Mouse (Mus musculus) midbrain, embryonic 13.5 days (tissue): ENCODE measurements around the gene Thap4. TPM values are rescaled to one million over a fixed set of nuclear protein-coding genes. Genes with fewer than 3 reads are reported as not detected.

ENCODE experiments used
- ATAC-seq: fragments of 200-750 bp; cut with Nextera tagmentation; 2 replicates; pipeline ENCODE4 v1.8.0; 2017; ENCODE audit warnings: mild to moderate bottlenecking, moderate TSS enrichment, moderate library complexity
- H3K27ac ChIP-seq: fragments of 300-500 bp; sonication (generic); 2 replicates; pipeline ENCODE4 v1.5.1; 2015; ENCODE audit warnings: inconsistent platforms, mild to moderate bottlenecking, moderate library complexity
- H3K27me3 ChIP-seq: fragments of 300-500 bp; sonication (generic); 2 replicates; pipeline ENCODE4 v1.6.1; 2015; ENCODE audit warnings: mild to moderate bottlenecking, inconsistent platforms
- H3K36me3 ChIP-seq: fragments of 300-500 bp; sonication (generic); 2 replicates; pipeline ENCODE4 v1.6.1; 2015; ENCODE audit warnings: mild to moderate bottlenecking, inconsistent platforms
- H3K4me1 ChIP-seq: fragments of 300-500 bp; sonication (generic); replicated peaks from 2 replicates; pipeline ENCODE4 v1.6.1; 2015; ENCODE audit warnings: inconsistent platforms
- H3K4me2 ChIP-seq: fragments of 300-500 bp; sonication (generic); replicated peaks from 2 replicates; pipeline ENCODE4 v1.6.1; 2015; ENCODE audit warnings: moderate library complexity, mild to moderate bottlenecking, inconsistent platforms
- H3K4me3 ChIP-seq: fragments of 300-500 bp; sonication (generic); replicated peaks from 2 replicates; pipeline ENCODE4 v1.5.1; 2015; ENCODE audit warnings: mild to moderate bottlenecking, inconsistent platforms
- H3K9ac ChIP-seq: fragments of 300-500 bp; sonication (generic); replicated peaks from 2 replicates; pipeline ENCODE4 v1.6.1; 2015; ENCODE audit warnings: mild to moderate bottlenecking, inconsistent platforms
- H3K9me3 ChIP-seq: fragments of 300-500 bp; sonication (generic); 2 replicates; pipeline ENCODE4 v1.6.1; 2016; ENCODE audit warnings: mild to moderate bottlenecking, inconsistent platforms
- WGBS: fragments of 180-500 bp; shearing (Covaris S2); methylation state at CpG from one replicate; pipeline ENCODE4 v1.1.7; 2015; 5-methylcytosine and 5-hydroxymethylcytosine counted together
- polyA plus RNA-seq: library from polyadenylated mRNA; unstranded; fragments of >200 nt; fragmentation: Nextera tagmentation; extraction: Ambion mirVana; gene quantifications from 2 replicates; pipeline ENCODE4 v1.2.1, GENCODE M21; 2015

Thap4 gene
- polyA plus RNA-seq, 1 experiment from 2014 or later = 49.2 TPM

DNA sequence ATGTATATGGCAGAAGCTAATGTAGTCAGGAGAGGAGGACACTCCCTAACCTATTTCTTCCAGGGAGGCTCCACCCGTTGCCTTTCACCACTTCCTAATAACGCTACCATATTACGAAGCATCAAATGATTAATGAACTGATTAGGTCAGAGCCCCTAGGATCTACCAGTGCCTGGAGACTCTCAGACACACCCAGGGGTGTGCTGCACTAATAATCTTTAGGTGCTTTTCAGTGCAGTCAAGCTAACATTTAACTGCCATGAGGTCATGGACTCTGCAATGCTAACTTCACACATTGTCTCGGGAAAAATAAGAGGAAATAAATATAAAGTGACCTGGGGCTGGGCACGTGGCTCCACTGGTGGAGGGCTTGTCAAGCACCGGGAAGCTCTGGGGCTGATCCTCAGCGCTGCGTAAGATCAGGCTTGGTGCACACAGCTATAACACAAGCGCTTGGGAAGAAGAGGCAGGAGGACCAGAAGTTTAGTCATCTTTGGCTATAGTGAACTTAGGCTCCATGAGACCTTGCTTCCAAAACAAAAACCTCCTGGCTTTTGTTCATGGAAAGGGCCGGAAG, 51.1 kb downstream of the Thap4 start:
- ATAC-seq = no peak

DNA sequence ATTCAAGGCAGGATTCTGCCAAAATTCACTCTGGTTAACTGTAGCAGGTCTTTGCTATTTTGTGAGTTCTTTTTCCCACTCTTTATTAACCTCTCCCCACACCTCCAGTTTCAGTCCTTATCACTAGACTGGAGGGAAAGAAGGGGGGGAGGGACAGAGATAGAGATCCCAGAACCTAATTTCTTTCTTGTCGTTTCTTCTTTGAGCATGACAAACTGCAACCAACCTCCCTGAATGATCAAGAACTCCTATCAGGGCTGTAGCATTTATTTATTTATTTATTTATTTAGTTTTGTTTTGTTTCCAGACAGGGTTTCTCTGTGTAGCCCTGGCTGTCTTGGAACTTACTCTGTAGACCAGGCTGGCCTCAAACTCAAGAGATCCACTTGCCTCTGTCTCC, 52.6 kb downstream of the Thap4 start:
- H3K27me3 ChIP-seq = no peaks in the 10 kb centered on the region
- ATAC-seq = no peak
- no peak overlapping the region for H3K27ac ChIP-seq
- H3K4me3 ChIP-seq = no peak overlapping the region
- no peaks in the 10 kb centered on the region for H3K4me1 ChIP-seq
- no peak overlapping the region for H3K9ac ChIP-seq
- 97% methylated on average over 1 of the region's 1 CpGs for WGBS
- H3K4me2 ChIP-seq = no peak overlapping the region
- peaks cover 14% of the 10 kb centered on the region for H3K36me3 ChIP-seq
- H3K9me3 ChIP-seq = no peaks in the 10 kb centered on the region

More for the DNA sequence above, 51.1 kb downstream of the Thap4 start:
- no peaks in the 10 kb centered on the region for H3K9me3 ChIP-seq
- no peak overlapping the region for H3K4me2 ChIP-seq
- no peak overlapping the region for H3K27ac ChIP-seq
- H3K27me3 ChIP-seq = no peaks in the 10 kb centered on the region
- WGBS = 94% methylated on average over 10 of the region's 10 CpGs
- peaks cover 16% of the 10 kb centered on the region for H3K36me3 ChIP-seq
- no peak overlapping the region for H3K4me3 ChIP-seq
- no peak overlapping the region for H3K9ac ChIP-seq
- no peaks in the 10 kb centered on the region for H3K4me1 ChIP-seq

DNA sequence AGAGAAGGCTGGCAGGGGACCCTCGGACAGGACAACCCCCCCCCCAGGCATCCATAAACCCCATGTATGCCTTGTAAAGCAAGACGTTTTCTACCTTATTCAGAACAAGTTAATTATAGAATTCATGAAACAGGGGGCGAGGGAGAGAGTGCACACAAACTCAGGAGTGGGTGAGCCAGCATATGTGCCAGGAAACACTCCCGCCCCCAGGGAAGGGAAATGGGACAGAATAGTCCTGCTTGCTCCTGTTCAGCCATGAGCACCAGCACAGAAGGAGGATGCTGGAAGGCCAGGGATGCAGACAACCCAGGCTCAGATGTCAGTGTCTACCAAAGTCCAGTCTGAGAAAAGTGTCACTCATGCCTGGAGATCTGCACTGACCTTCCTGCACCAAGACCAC, 55.5 kb downstream of the Thap4 start:
- Histone ChIP-seq H3K9ac (no peak overlapping the region), H3K27ac (no peak overlapping the region), H3K4me2 (no peak overlapping the region), H3K4me1 (no peaks in the 10 kb centered on the region), H3K36me3 (peaks cover 22% of the 10 kb centered on the region), H3K4me3 (no peak overlapping the region), H3K27me3 (no peaks in the 10 kb centered on the region), H3K9me3 (no peaks in the 10 kb centered on the region)
- 95% methylated on average over 4 of the region's 4 CpGs for WGBS
- no peak for ATAC-seq

DNA sequence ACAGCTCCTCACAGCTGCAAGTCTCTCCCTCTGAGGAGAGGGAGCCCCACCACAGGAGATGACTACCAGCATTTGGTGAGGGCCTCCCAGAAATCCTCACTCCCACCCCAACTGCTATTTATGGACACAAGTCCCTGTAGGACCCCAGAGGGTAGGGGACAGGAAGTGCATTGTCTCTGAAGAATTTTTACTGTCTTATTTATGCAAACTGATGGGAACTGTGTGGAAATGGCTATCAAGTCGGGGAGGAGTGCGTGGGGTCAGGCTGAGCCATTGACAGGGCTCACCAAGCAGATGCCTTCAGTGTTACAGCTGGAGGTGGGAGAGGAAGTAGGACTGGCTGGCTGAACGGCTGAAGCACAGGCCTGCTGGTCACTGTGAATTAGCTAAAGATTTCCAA, 57.3 kb downstream of the Thap4 start:
- H3K4me2 ChIP-seq = no peak overlapping the region
- 83% methylated on average over 3 of the region's 3 CpGs for WGBS
- peaks cover 17% of the 10 kb centered on the region for H3K36me3 ChIP-seq
- H3K27ac ChIP-seq = no peak overlapping the region
- H3K9ac ChIP-seq = no peak overlapping the region
- ATAC-seq = no peak
- H3K4me1 ChIP-seq = no peaks in the 10 kb centered on the region
- H3K4me3 ChIP-seq = no peak overlapping the region
- no peaks in the 10 kb centered on the region for H3K9me3 ChIP-seq
- no peaks in the 10 kb centered on the region for H3K27me3 ChIP-seq

DNA sequence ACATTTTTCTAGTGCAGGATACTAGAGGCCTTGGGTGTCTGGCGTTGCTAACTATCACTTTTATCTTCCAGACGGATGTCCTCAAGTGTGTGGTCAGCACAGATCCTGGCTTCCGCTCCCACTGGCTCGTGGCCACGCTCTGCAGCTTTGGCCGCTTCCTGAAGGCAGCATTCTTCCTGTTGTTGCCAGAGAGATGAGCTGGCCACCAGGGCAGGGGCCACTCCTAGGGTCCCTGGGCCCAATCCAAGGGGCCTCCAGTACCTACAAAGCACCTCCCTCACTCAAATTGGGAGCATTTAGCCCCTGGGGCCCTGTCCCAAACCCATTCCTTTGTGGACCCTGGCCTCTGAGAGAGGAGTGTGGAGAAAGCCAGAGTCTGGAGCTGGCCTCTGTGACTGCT, 59.7 kb downstream of the Thap4 start:
- Histone ChIP-seq H3K4me2 (no peak overlapping the region), H3K9me3 (no peaks in the 10 kb centered on the region), H3K9ac (no peak overlapping the region), H3K36me3 (peaks cover 29% of the 10 kb centered on the region), H3K27ac (no peak overlapping the region), H3K4me3 (no peak overlapping the region), H3K27me3 (no peaks in the 10 kb centered on the region), H3K4me1 (no peaks in the 10 kb centered on the region)
- 89% methylated on average over 6 of the region's 6 CpGs for WGBS
- ATAC-seq = no peak

DNA sequence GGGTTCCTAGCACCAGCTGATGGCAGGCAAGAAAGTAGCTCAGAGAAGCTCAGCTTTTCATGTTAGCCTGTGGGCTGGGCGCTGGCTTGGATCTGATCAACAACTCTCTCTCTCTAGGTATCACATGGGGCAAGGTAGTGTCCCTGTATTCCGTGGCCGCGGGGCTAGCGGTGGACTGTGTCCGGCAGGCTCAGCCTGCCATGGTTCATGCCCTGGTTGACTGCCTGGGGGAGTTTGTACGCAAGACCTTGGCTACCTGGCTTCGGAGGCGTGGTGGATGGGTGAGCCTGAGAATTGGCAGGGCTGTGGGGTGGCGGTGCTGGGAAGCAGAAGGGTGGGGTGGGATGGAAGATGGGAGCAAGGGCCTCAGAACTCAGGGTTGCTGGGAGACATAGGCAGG, 60.7 kb downstream of the Thap4 start:
- 96% methylated on average over 10 of the region's 10 CpGs for WGBS
- H3K4me1 ChIP-seq = no peaks in the 10 kb centered on the region

DNA sequence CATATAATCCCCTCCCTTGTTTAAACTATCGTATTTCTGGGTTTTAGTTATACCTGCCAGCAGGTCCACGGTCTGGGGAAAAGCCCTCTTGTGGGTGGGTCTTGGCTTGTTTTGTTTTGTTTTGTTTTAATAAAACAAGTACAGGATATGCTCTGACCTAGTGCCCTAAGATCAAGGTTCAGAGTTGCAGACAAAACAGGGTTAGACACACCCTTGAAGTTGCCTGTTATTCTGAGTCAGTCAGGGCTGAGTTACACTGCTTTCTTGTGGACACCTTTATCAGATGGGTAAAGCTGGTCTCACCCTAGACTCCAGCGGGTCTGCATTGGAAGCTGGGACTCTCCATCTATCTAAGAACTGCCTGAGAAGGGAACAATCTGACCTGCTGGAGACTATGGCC, 61.2 kb downstream of the Thap4 start:
- H3K27ac ChIP-seq = no peak overlapping the region
- WGBS = 93% methylated on average over 3 of the region's 3 CpGs
- no peak overlapping the region for H3K4me2 ChIP-seq
- H3K4me1 ChIP-seq = no peaks in the 10 kb centered on the region
- no peak overlapping the region for H3K9ac ChIP-seq
- no peak overlapping the region for H3K4me3 ChIP-seq
- no peak for ATAC-seq
- H3K9me3 ChIP-seq = no peaks in the 10 kb centered on the region
- H3K36me3 ChIP-seq = peaks cover 30% of the 10 kb centered on the region
- no peaks in the 10 kb centered on the region for H3K27me3 ChIP-seq

More for the DNA sequence above, 60.7 kb downstream of the Thap4 start:
- H3K9me3 ChIP-seq = no peaks in the 10 kb centered on the region
- no peaks in the 10 kb centered on the region for H3K27me3 ChIP-seq
- no peak for ATAC-seq
- no peak overlapping the region for H3K4me2 ChIP-seq
- H3K9ac ChIP-seq = no peak overlapping the region
- peaks cover 30% of the 10 kb centered on the region for H3K36me3 ChIP-seq
- no peak overlapping the region for H3K4me3 ChIP-seq
- no peak overlapping the region for H3K27ac ChIP-seq

DNA sequence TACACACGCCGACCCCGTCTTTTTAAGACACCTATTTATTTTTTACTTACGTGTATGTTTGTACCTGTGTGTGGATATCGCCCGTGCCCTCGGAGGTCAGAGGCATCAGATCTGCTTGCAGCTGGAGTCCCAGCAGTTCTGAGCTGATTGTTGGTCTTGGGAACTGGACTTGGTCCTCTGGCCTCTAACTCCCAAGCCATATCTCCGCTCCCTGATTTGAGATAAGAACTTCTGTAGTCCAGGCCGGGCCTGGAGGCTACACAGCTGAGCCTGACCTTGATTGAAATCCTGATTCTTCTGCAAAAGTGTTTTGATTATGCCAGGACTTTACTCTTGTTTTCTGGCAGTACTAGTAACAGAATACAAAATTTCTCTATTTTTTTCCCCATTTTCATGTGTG, 61.9 kb downstream of the Thap4 start:
- peaks cover 30% of the 10 kb centered on the region for H3K36me3 ChIP-seq

DNA sequence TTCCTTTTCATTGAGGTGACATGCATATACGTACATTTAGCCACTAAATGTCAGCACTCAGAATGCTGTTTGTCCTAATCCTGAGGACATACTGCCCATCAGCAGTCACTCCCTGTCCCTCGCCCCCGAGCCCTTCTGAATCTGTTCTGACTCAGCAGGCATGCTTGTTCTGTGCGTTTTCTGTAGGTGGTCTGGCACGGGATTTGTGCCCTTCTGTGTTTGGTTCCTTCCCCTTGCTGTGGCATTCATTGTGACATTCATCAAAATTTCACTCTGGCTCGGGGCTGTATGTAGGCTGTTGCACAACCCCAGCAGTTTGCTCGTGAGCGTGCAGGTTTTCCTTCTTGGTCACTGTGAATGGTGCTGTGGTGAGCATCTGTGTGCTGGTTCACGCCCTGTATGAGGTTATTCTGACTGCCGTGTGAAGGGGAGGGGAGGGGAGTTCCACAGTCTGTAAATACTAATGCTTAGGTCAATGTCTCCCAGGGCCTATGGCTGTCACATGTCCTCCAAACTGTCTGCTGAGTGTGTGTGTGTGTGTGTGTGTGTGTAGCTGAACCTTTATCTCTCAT, 62.8 kb downstream of the Thap4 start:
- Histone ChIP-seq H3K27me3 (no peaks in the 10 kb centered on the region), H3K27ac (no peak overlapping the region), H3K9ac (no peak overlapping the region), H3K36me3 (peaks cover 30% of the 10 kb centered on the region), H3K4me3 (no peak overlapping the region), H3K4me2 (no peak overlapping the region), H3K9me3 (no peaks in the 10 kb centered on the region), H3K4me1 (peaks cover 10% of the 10 kb centered on the region)
- 77% methylated on average over 10 of the region's 10 CpGs for WGBS
- no peak for ATAC-seq

More for the DNA sequence above, 61.9 kb downstream of the Thap4 start:
- Histone ChIP-seq H3K4me1 (peaks cover under 1% of the 10 kb centered on the region; the same call in 1 of the 2 replicates), H3K27me3 (no peaks in the 10 kb centered on the region), H3K4me2 (no peak overlapping the region), H3K9me3 (no peaks in the 10 kb centered on the region), H3K27ac (no peak overlapping the region), H3K9ac (no peak overlapping the region), H3K4me3 (no peak overlapping the region)
- 96% methylated on average over 9 of the region's 9 CpGs for WGBS
- ATAC-seq = no peak

DNA sequence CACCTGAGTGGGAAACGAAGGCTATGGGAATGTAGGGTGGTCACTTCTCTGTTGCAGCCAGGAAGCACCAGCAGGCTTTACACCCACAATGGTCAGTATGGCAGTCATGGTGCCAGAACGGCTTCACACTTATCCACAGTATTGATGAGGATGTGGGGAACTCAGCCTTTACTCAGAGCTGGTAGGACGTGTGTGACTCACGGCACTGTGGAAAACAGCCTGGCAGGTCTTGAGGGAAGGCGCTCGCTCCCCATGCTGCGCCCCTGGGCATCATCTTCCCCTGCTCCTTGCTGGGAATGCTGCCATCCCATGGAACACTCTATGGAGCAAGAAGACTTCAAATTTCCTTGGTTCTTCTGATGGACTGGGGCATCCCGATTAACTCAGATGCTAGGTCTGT, 63.6 kb downstream of the Thap4 start:
- ATAC-seq = no peak
- Histone ChIP-seq H3K27ac (no peak overlapping the region), H3K36me3 (peaks cover 26% of the 10 kb centered on the region), H3K4me2 (no peak overlapping the region), H3K9me3 (no peaks in the 10 kb centered on the region), H3K4me3 (no peak overlapping the region), H3K4me1 (peaks cover 17% of the 10 kb centered on the region), H3K9ac (no peak overlapping the region), H3K27me3 (no peaks in the 10 kb centered on the region)
- 96% methylated on average over 8 of the region's 8 CpGs for WGBS

DNA sequence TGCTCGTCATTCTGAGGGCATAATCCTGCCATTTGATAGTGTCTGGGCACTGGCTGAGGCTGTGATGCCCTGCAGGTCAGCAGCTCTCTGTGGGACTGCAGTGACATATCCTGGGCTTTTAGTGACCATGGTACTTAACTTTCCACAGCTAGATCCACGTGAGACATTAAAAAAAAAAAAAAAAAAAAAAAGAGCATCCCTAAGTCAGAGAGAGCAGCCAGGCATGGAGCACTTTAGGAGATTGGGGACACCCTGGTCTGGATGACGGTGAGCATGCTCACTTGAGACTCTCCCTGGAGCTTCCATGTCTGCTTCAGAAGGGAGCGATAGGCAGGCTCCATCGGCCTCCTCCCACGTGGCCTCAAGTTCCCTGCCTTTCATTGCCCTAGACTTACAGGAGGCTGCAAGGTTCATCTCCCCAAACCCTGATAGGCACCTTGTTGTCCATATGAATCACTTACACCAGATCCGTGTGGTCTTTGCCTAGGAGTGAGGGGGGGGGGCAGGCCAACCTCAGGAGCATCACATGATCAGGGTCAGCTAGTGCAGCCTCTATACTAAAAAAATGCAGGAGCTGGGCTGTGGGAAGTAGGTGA, 64.7 kb downstream of the Thap4 start:
- Histone ChIP-seq H3K27ac (no peak overlapping the region), H3K4me1 (peaks cover 27% of the 10 kb centered on the region), H3K27me3 (no peaks in the 10 kb centered on the region), H3K4me3 (no peak overlapping the region), H3K4me2 (no peak overlapping the region), H3K9me3 (no peaks in the 10 kb centered on the region), H3K36me3 (peaks cover 18% of the 10 kb centered on the region), H3K9ac (no peak overlapping the region)
- ATAC-seq = no peak
- 84% methylated on average over 7 of the region's 7 CpGs for WGBS

DNA sequence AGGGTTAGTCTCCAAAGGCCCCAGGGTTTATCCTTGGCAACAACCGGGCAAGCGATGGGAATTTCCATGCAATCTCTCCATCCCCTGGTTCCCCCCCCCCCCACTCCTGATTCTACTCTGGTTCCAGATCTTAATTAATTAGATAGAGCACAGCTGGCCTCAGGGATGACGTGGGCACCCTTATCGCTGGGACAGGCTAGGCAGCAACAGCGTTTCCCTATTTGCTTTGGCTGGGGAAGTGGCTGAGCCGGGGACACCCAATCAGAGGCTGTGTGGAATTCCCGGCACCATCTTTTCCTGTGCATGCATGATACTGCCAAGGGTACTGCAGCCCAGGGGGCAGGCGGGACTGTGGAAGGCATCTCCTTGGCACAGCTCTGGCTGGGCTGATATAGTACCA, 66.5 kb downstream of the Thap4 start:
- H3K27me3 ChIP-seq = peaks cover 10% of the 10 kb centered on the region
- ATAC-seq = peak; percentile 6; the same call in 1 of the 2 replicates
- peaks cover 27% of the 10 kb centered on the region for H3K4me1 ChIP-seq
- no peak overlapping the region for H3K4me2 ChIP-seq
- no peaks in the 10 kb centered on the region for H3K9me3 ChIP-seq
- H3K4me3 ChIP-seq = no peak overlapping the region
- no peak overlapping the region for H3K27ac ChIP-seq
- no peak overlapping the region for H3K9ac ChIP-seq
- 84% methylated on average over 8 of the region's 8 CpGs for WGBS
- H3K36me3 ChIP-seq = peaks cover 13% of the 10 kb centered on the region
